Mouse (Mus musculus) bone marrow macrophage, adult 2 months (primary cell): ENCODE data around the gene Ssb.
A peak's percentile ranks its signal among the peaks of the same experiment; 100 is the strongest.

Source experiments
- CTCF ChIP-seq: IDR thresholded peaks from 2 replicates; pipeline ENCODE4 v1.5.1; 2012; ENCODE audit warnings: low read depth, mild to moderate bottlenecking, low read length, moderate library complexity
- POLR2A ChIP-seq: IDR thresholded peaks from 2 replicates; pipeline ENCODE4 v1.6.1; 2012; ENCODE audit warnings: mild to moderate bottlenecking, low read depth, low read length, borderline replicate concordance

- TF ChIP-seq POLR2A (peak; percentile 96), CTCF (no peak)
Measured at GRCm38 (mm10) chr2:69897039-69897617, 35.8 kb downstream of the Ssb start, which contains the start of gene Ubr3.
